Mouse (Mus musculus) neural tube, embryonic 14.5 days (tissue): ENCODE results near the gene Ralgapb. TPM values are rescaled to one million over a fixed set of nuclear protein-coding genes. Genes with fewer than 3 reads are reported as not detected.

Experiments used
- ATAC-seq: fragments of 200-750 bp; cut with Nextera tagmentation; 2 replicates; pipeline ENCODE4 v1.8.0; 2017; ENCODE audit warnings: low read depth, mild to moderate bottlenecking, moderate TSS enrichment, moderate library complexity
- H3K27ac ChIP-seq: fragments of 300-500 bp; sonication (generic); 2 replicates; pipeline ENCODE4 v1.5.1; 2014; ENCODE audit warnings: low read depth, mild to moderate bottlenecking, control low read depth, low read length, moderate library complexity, mixed read lengths
- H3K27me3 ChIP-seq: fragments of 300-500 bp; sonication (generic); 2 replicates; pipeline ENCODE4 v1.6.1; 2014; ENCODE audit warnings: low read length; ENCODE audit not compliant: control insufficient read depth, insufficient read depth
- H3K36me3 ChIP-seq: fragments of 300-500 bp; sonication (generic); 2 replicates; pipeline ENCODE4 v1.6.1; 2014; ENCODE audit warnings: low read length, mixed read lengths; ENCODE audit not compliant: control insufficient read depth, insufficient read depth
- H3K4me1 ChIP-seq: fragments of 300-500 bp; sonication (generic); 2 replicates; pipeline ENCODE4 v1.6.1; 2014; ENCODE audit warnings: low read length; ENCODE audit not compliant: control insufficient read depth, insufficient read depth
- H3K4me2 ChIP-seq: fragments of 300-500 bp; sonication (generic); 2 replicates; pipeline ENCODE4 v1.6.1; 2014; ENCODE audit warnings: mild to moderate bottlenecking, low read depth, low read length, control low read depth
- H3K4me3 ChIP-seq: fragments of 300-500 bp; sonication (generic); 2 replicates; pipeline ENCODE4 v1.5.1; 2014; ENCODE audit warnings: low read depth, low read length, control low read depth, mixed read lengths
- H3K9ac ChIP-seq: fragments of 300-500 bp; sonication (generic); replicated peaks from 2 replicates; pipeline ENCODE4 v1.6.1; 2014; ENCODE audit warnings: low read depth, mild to moderate bottlenecking, control low read depth, low read length, mixed read lengths
- H3K9me3 ChIP-seq: fragments of 300-500 bp; sonication (generic); 2 replicates; pipeline ENCODE4 v1.6.1; 2016; ENCODE audit warnings: low read length; ENCODE audit not compliant: control insufficient read depth
- WGBS: fragments of 180-500 bp; shearing (Covaris S2); extraction: QIAGEN DNeasy Blood & Tissue Kit; methylation state at CpG from one replicate; pipeline ENCODE4 v1.1.7; 2014; 5-methylcytosine and 5-hydroxymethylcytosine counted together
- polyA plus RNA-seq: library from polyadenylated mRNA; unstranded; fragments of >200 nt; fragmentation: Nextera tagmentation; extraction: Ambion mirVana; gene quantifications from 2 replicates; pipeline ENCODE4 v1.2.1, GENCODE M21; 2014

Gene Ralgapb
- polyA plus RNA-seq, 1 experiment from 2014 or later: 39.4 TPM

- no peak overlapping the region for H3K4me2 ChIP-seq
- no peaks in the 10 kb centered on the region for H3K27me3 ChIP-seq
- peaks cover 9% of the 10 kb centered on the region; the same call in 1 of the 2 replicates for H3K36me3 ChIP-seq
- H3K9ac ChIP-seq: no peak overlapping the region
- no peaks in the 10 kb centered on the region for H3K4me1 ChIP-seq
- no peaks in the 10 kb centered on the region for H3K9me3 ChIP-seq
- no peak overlapping the region for H3K4me3 ChIP-seq
- no peak overlapping the region for H3K27ac ChIP-seq
- WGBS: 79% methylated on average over 1 of the region's 1 CpGs
- no peak for ATAC-seq
These were observed 9.0 kb downstream of the Ralgapb start for GRCm38 (mm10) chr2:158418663-158419062.

GRCm38 (mm10) chr2:158445814-158446213, 36.2 kb downstream of the Ralgapb start:
- H3K9me3 ChIP-seq: no peaks in the 10 kb centered on the region
- H3K36me3 ChIP-seq: peaks cover 27% of the 10 kb centered on the region
- WGBS: 100% methylated on average over 1 of the region's 1 CpGs

GRCm38 (mm10) chr2:158449845-158450244, 40.2 kb downstream of the Ralgapb start:
- Histone ChIP-seq H3K4me1 (no peaks in the 10 kb centered on the region), H3K27ac (no peak overlapping the region), H3K27me3 (no peaks in the 10 kb centered on the region), H3K4me3 (no peak overlapping the region), H3K36me3 (peaks cover 26% of the 10 kb centered on the region; the same call in 1 of the 2 replicates), H3K9me3 (no peaks in the 10 kb centered on the region), H3K9ac (no peak overlapping the region), H3K4me2 (no peak overlapping the region)
- 76% methylated on average over 7 of the region's 7 CpGs for WGBS
- ATAC-seq: no peak

More at GRCm38 (mm10) chr2:158445814-158446213, 36.2 kb downstream of the Ralgapb start:
- Histone ChIP-seq H3K4me1 (no peaks in the 10 kb centered on the region), H3K4me3 (no peak overlapping the region), H3K4me2 (no peak overlapping the region), H3K27ac (no peak overlapping the region), H3K9ac (no peak overlapping the region), H3K27me3 (no peaks in the 10 kb centered on the region)
- ATAC-seq: no peak

GRCm38 (mm10) chr2:158456451-158456850, 46.8 kb downstream of the Ralgapb start:
- Histone ChIP-seq H3K4me1 (no peaks in the 10 kb centered on the region), H3K4me3 (no peak overlapping the region), H3K36me3 (peaks cover 23% of the 10 kb centered on the region), H3K4me2 (no peak overlapping the region), H3K27ac (no peak overlapping the region), H3K9me3 (no peaks in the 10 kb centered on the region), H3K9ac (no peak overlapping the region), H3K27me3 (no peaks in the 10 kb centered on the region)
- WGBS: 97% methylated on average over 4 of the region's 4 CpGs
- ATAC-seq: no peak

GRCm38 (mm10) chr2:158457610-158458009, 48.0 kb downstream of the Ralgapb start:
- Histone ChIP-seq H3K9ac (no peak overlapping the region), H3K27me3 (no peaks in the 10 kb centered on the region), H3K9me3 (no peaks in the 10 kb centered on the region), H3K36me3 (peaks cover 32% of the 10 kb centered on the region), H3K4me1 (no peaks in the 10 kb centered on the region), H3K4me3 (no peak overlapping the region), H3K27ac (no peak overlapping the region), H3K4me2 (no peak overlapping the region)
- ATAC-seq: no peak
- WGBS: 91% methylated on average over 1 of the region's 1 CpGs

GRCm38 (mm10) chr2:158462450-158462849, 52.8 kb downstream of the Ralgapb start:
- Histone ChIP-seq H3K27me3 (no peaks in the 10 kb centered on the region), H3K36me3 (peaks cover 46% of the 10 kb centered on the region), H3K4me3 (no peak overlapping the region), H3K9ac (no peak overlapping the region), H3K9me3 (no peaks in the 10 kb centered on the region), H3K4me1 (no peaks in the 10 kb centered on the region), H3K27ac (no peak overlapping the region), H3K4me2 (no peak overlapping the region)
- WGBS: 86% methylated on average over 1 of the region's 1 CpGs
- ATAC-seq: no peak

- no peak for ATAC-seq
- H3K9ac ChIP-seq: no peak overlapping the region
- no peaks in the 10 kb centered on the region for H3K27me3 ChIP-seq
- 95% methylated on average over 1 of the region's 1 CpGs for WGBS
- H3K9me3 ChIP-seq: no peaks in the 10 kb centered on the region
- H3K4me1 ChIP-seq: no peaks in the 10 kb centered on the region
- peaks cover 18% of the 10 kb centered on the region; the same call in 1 of the 2 replicates for H3K36me3 ChIP-seq
- no peak overlapping the region for H3K27ac ChIP-seq
- no peak overlapping the region for H3K4me3 ChIP-seq
- no peak overlapping the region for H3K4me2 ChIP-seq
These were observed 64.5 kb downstream of the Ralgapb start for GRCm38 (mm10) chr2:158474159-158474558.

DNA sequence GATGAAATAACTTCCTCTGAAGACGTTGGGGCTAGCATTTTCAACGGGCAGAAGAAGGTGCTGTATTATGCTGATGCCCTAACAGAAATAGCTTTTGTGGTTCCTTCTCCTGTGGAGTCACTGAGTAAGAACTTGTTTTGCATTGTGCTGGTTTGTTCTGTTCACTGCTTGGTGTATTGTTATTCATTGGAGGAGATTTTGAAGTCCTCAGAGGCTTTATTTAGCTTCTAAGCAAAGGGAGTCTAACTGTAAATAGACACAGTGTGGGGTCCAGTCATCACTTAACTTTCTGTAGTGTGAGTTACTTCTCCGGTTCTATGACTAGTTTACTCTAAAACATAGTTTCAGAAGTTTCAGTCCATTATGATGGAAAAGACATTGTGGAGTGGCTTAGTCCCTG, 68.0 kb downstream of the Ralgapb start:
- Histone ChIP-seq H3K9me3 (no peaks in the 10 kb centered on the region), H3K36me3 (peaks cover 33% of the 10 kb centered on the region; the same call in 1 of the 2 replicates), H3K27me3 (no peaks in the 10 kb centered on the region), H3K27ac (no peak overlapping the region), H3K4me3 (no peak overlapping the region), H3K4me1 (no peaks in the 10 kb centered on the region), H3K4me2 (no peak overlapping the region), H3K9ac (no peak overlapping the region)
- WGBS: 81% methylated on average over 3 of the region's 3 CpGs
- no peak for ATAC-seq

- 83% methylated on average over 5 of the region's 5 CpGs for WGBS
- H3K4me3 ChIP-seq: no peak overlapping the region
- H3K36me3 ChIP-seq: peaks cover 29% of the 10 kb centered on the region
- H3K4me1 ChIP-seq: no peaks in the 10 kb centered on the region
- no peak overlapping the region for H3K4me2 ChIP-seq
- no peak overlapping the region for H3K27ac ChIP-seq
- no peak for ATAC-seq
- H3K9me3 ChIP-seq: no peaks in the 10 kb centered on the region
- no peaks in the 10 kb centered on the region for H3K27me3 ChIP-seq
- H3K9ac ChIP-seq: no peak overlapping the region
These were observed 88.8 kb downstream of the Ralgapb start for GRCm38 (mm10) chr2:158498457-158498856.
